Mouse (Mus musculus) liver, adult 10 weeks (tissue): Measurements from ENCODE around the gene Mfsd11. TPM values are rescaled to one million over a fixed set of nuclear protein-coding genes. Genes with fewer than 3 reads are reported as not detected.

Experiments used
- polyA plus RNA-seq: library from polyadenylated mRNA; stranded (reverse); fragments of 350-450 nt; fragmentation: Illumina TruSeq; extraction: RNeasy Lipid Tissue Mini Kit (QIAGEN cat#74804); gene quantifications from one replicate; pipeline ENCODE4 v1.2.3, GENCODE M21; 2014; ENCODE audit warnings: low read depth, low replicate concordance

Gene Mfsd11
- 9.3 TPM for polyA plus RNA-seq

GRCm38 (mm10) chr11:116852291-116852890 is at the start of gene Mfsd11:
Gene Mfsd11 (plus strand): TSS chr11:116852440.

GRCm38 (mm10) chr11:116827534-116828165 is 24.6 kb upstream of the Mfsd11 start, which contains the start of gene Mxra7:
Gene Mxra7 (minus strand): TSS chr11:116828046.

DNA sequence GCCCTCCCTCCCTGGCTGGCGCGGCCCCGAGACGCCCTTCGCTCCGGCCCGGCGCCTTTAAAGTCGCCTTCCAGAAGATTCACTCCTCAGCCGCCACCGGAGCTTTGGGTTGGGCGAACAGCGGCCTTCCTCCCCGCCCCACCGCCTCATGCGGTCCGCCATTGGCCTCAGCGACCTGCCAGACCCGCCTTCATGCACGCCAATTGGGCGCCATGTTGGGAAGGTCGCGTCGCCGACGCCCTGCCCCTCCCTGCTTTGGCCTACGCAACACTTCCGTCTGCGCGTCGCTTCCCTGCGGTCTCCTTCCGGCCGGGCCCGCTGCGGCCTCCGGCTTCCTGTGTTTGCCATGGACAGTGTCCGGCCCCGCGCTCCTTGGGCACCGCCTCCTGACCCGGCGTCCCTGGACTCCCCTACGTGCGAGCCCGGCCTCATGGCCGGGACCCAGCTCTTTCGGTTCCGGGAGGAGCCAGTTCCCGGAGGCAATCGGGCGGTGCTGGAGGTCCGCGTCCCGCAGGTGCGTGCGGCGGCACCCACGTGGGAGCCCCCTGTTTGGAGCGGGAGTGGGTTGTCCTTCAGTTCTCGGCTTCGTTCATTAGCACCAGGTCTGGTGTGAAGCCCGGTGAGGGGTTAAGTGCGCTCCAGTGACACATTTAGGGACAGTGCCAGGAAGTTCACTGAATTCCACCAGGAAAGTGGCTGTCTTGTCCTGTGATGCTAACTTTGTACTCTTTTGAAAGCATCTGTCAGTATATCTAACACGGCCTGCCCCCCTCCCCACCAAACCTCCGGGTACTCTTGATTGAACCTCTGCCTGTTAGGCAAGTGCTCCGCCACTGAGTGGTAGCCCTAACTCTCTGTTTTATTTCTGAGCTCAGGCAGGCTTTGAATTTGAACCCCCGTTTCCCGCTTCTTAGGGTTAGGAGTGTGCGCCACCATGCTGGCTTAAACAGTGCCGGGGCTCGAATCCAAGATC is 8.7 kb upstream of the Mfsd11 start, which contains the start of the genes Mettl23 and Jmjd6:
TSS of gene Mettl23 (plus strand) at position 18 of the 973 bp plus-strand sequence.
TSS of gene Jmjd6 (minus strand) at position 189 of the 973 bp plus-strand sequence.

DNA sequence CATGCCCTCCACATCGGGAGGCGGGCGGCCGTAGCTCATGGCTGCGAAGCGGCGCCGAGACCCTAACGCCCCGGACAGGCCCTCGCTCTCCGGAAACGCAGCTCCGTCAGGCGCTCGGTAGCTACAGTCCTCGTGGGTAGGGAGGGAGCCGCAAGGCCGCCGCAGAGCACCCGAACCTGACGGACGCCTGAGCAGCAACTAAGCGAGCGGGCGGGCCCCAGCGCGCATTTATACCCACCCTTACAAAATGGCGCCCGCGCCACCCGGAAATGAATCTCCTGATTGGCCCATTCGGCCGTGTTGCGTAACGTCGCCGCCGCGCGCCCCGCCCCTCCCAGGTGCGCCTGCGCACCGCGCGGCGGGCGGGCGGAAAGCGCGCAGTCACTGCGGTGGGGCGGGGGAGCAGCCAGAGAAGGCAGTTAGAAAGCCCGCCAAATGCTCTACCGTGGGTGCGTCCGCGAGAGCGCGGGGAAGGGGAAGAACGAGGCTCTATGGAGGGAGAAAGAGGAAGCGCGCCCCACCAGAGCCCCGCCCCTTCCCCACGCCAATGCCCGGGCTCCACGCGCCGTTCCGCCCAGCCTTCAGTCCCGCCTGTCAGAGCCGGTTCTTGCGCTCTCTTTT is 761 bp downstream of the Mfsd11 start, which contains the start of gene Srsf2:
TSS of gene Srsf2 (minus strand) at position 204 of the 621 bp plus-strand sequence.

GRCm38 (mm10) chr11:116918323-116919185 is 66.3 kb downstream of the Mfsd11 start, which contains the start of gene Mgat5b:
Gene Mgat5b (plus strand): TSS chr11:116918863.

Other genes starting within 250 kb of the Mfsd11 start
- gene Rhbdf2, start 225.4 kb upstream of the Mfsd11 start, polyA plus RNA-seq, result 0.24 TPM
- gene Prcd, start 198.9 kb upstream of the Mfsd11 start, polyA plus RNA-seq, result not detected
- 0.42 TPM for gene Cygb, start 198.1 kb upstream of the Mfsd11 start, polyA plus RNA-seq
- not detected for gene St6galnac1, start 76.9 kb upstream of the Mfsd11 start, polyA plus RNA-seq
- gene Mxra7, start 24.4 kb upstream of the Mfsd11 start, polyA plus RNA-seq, result 1.2 TPM
- 41.3 TPM for gene Mettl23, start 9.2 kb upstream of the Mfsd11 start, polyA plus RNA-seq
- 7.6 TPM for gene Jmjd6, start 9.0 kb upstream of the Mfsd11 start, polyA plus RNA-seq
- gene Srsf2, start 654 bp downstream of the Mfsd11 start, polyA plus RNA-seq, result 279 TPM
- not detected for gene Mgat5b, start 66.4 kb downstream of the Mfsd11 start, polyA plus RNA-seq